Mouse (Mus musculus) erythroblast, embryonic 14.5 days (primary cell): ENCODE results near the gene Syne2.

Source experiments
- GATA1 ChIP-seq: IDR thresholded peaks from 2 replicates; pipeline ENCODE4 v1.6.1; 2012; ENCODE audit warnings: low read length, inconsistent platforms, mixed read lengths
- TAL1 ChIP-seq: IDR thresholded peaks from 3 replicates; pipeline ENCODE4 v1.6.1; 2012; ENCODE audit warnings: low read length, inconsistent platforms, mixed read lengths

DNA sequence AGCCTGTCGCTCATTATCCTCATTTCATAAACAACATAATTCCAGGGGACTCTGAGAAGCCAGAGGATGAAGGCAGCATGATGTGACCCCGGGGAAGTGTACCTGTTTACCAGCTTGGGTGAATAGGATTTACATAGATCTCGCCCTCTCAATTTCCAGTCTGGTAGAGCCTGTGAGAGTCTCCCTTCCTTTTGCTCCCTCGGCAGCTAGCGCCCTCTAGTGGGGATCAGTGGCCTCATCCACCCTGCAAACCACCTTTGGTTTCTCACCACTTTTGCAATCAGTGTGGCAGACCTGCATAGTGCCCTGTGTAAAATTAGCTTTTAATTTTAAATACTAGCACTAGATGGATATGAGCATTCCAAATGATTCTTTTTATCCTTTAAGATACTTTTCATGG lies 133.4 kb downstream of the Syne2 start:
- TF ChIP-seq GATA1 (no peak), TAL1 (no peak)
